Mouse (Mus musculus) ES-CJ7 (cell line): Measurements from ENCODE around the gene Spsb3.
A peak's percentile ranks its signal among the peaks of the same experiment; 100 is the strongest.

Experiments
- DNase-seq: peaks from one replicate; pipeline ENCODE4 v3.0.0; 2011; ENCODE audit warnings: low read depth, low spot score

Spsb3 gene

DNA sequence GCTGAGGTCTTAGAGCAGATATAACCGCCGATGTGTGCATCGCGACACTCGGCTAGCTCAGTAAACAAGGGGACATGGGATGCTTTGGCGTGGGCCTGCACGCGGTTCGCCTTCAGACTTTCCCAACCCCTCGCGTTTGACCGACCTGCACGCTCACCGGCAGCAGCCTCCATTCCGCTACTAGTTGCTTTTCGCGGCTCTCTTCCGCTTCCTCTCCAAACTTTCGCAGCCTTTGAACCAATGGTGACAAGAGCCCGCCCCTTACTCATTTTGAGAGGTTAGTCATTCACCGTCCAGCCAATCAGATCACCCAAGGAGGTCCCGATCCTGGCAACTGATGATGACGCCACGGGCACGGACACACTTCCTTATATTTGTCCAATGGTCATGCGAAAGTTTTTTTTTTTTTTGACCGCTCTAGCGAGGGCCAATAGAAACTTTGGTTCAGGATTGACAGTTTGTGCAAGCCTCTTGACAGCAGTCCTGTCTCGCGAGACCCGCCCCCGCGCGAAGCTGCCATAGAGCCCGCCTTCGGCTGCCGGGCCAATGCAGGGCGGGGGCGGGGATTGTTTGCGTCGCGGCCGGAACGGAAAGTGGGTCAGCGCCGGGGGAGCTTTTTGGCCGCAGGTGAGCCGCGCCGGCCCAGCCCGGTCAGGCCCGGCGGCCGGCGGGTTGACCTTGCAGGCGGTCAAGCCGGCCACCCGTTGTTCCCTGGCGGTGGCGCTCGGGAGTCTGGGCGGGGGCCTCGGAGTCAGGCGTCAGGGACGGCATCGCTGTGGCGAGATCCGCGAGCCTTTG, at the start of gene Spsb3, which contains the start of gene Nubp2:
TSS of gene Spsb3 (plus strand) at position 510 of the 798 bp plus-strand sequence.
TSS of gene Nubp2 (minus strand) at position 216 of the 798 bp plus-strand sequence.
- DNase-seq = peak; percentile 99

DNA sequence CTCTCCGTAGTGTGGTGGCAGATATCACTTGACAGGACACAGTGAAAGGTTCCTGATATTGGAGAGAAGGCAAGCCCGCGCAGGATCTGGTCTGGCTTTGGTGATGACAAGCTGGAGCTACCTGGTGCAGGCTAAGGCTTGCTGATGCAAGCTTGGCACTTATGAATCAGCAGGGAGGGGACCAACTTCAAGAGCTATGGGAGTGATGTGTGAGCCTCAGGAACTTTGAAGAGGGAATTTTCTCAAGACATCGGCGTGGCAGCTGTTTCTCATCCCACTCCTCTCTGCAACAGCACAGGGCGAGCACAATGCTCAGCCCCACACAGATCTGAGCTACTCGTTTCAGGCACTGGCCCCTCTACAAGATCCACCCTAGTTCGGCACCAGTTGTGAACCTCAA, 46.6 kb upstream of the Spsb3 start, which contains the start of gene Hagh:
TSS of gene Hagh (plus strand) at position 302 of the 400 bp plus-strand sequence.
- no peak for DNase-seq

DNA sequence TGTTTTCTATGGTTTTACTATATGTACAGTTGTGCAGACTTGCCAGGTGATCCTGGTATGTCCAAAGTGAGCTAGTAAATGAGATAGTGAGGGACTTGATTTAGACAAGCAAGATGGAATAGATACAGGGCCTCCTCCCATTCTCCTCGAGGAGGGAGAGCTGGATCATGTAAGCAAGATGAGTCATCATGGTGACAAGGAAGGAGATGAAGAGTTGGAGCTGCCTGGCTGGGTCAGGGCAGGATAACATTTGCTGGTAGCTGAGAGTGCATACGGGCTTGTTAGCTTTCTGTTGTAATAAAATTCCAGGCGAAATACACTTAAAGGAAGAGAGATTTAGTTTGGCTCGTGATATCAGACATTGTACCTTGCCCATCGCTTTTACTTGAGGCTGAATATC, 46.1 kb upstream of the Spsb3 start:
- DNase-seq = no peak

DNA sequence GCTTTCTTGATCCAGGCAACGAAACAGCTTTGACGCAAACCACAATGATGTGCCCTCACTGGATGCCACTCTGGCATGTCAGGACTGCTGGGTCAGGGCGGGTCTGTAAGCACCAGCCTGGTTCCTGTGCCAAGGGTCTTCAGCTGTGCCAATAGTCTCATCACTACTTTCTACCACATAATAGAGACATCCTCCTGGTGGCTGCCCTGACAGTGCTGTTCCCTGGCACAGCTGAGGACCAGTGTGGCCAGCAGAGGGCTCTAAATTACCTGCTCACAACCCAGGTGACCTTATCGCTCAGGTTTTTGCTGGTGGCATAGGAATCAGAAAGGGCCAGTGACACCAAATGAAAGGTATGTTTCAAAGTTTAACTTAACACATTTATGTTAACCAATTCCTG, 45.3 kb upstream of the Spsb3 start:
- DNase-seq = peak; percentile 39

DNA sequence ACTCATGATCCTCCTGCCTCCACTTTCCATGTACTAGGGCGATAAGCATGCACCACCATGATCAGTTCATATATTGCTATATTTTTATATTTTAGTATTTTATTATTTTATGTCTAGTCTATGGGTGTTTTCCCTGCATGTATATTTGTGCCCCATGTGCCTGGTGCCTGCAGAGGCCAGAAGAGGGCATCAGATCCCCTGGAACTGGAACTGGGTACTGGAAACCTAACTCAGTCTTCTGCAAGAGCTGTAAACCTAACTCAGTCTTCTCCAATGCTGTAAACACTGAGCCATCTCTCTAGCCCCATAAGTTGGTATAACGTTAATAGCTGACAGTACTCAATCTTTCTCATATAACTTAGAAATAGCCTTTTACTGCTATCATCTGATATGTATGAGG, 43.8 kb upstream of the Spsb3 start:
- DNase-seq = no peak

DNA sequence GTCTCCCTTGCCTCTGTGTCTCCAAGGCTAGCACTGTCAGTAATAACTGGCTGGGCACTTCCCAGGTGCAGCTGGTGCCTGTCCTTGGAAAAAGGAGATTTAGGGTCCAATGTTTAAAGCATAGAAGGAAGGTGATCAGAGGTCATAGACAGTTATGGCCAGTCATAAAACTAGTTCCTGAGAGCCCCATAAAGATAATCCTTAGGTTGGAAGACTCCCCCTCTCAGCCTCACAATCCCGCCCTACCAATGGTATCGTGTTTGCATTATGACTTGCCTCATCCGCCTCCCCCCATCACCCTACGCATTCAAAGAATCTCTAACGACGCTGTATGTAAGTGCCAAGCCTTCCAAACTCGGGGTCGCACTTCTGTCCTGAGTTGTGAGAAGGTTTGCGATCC, 41.9 kb upstream of the Spsb3 start:
- DNase-seq = no peak

DNA sequence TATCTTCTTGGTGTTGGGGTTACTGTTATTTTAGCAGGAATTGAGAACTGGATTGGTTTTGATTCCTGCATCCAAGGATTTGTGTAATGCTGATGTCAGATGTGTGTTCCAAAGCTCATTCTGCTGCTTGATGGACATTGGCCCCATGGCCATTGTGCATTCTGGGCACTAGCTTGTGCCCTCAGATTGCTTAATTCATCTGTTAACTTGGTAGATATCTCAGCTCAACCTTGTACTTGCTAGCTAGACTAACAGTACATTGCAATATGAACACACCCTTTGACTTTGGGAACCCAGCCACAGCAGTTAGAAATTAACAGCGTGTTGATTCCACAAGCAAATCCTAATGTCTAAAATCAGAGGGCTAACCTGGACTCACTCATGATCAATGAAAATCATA, 39.1 kb upstream of the Spsb3 start:
- no peak for DNase-seq

DNA sequence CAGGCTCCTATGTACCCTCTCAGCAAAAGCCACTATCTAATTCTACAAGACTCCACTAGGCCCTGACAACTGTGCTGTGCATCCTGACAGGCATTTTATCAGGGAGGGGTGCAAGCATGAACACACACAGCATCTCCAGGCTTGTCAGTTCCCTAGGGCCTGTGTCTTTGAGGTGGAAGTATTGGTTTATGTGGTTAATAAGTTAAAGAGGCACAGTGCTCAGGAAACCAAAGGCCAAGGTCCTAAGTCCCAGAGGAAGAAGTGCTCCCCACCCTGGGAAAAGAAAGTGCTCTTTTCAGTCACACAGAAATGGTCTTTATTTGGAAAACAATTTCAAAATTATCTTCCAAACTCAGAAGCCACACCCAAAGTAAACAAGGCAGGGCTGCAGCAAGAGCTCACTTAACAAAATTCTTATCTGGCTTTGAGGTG, 37.8 kb upstream of the Spsb3 start:
- no peak for DNase-seq

DNA sequence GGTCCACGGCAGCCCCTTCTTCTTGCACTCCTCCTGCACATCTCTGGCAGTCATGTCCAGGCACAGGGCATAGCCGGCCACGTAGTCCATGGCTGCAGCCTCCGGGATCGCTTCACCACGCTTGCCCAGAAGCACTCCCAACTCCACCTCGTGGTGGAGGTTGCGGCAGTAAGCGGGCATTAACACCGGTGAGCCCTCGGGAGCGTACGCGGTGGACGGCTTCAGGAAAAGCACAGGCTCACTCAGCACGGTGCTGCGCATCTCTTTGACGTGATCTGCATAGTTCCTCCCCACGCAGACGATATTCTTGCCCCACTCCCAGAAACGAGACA, 36.7 kb upstream of the Spsb3 start:
- no peak for DNase-seq

DNA sequence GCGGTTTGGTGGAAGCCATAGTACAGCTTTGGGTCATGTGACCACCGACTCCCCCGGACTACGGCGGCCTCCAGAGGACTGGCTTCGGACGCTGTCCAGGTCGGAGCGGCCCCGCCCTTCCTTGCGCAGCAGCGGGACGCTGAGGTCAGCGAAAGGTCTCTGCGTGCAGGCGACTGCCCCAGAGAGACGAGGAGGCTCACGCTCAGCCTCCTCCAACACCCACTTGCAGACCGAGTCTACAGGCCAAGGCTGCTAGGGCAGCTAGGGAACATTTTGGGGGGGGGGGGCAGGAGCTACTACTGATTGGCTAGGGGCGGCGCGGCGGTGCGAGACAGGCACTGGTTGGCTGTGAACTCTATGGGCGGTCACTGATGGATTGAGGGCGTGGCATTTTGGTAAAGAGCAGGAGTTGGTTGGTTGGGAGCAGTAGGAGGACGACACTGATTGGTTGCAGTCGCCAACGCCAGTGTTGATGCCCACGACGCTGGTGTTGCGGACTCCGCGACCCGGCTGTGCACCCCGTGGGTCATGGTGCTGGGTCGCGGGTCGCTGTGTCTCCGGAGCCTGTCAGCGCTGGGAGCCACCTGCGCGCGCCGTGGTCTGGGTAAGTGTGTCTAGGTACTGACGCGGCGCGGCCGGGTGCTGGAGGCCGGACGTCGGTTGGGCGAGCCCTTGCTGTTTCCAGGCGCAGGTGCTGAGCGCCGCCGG, 36.2 kb upstream of the Spsb3 start, which contains the start of gene Fahd1:
TSS of gene Fahd1 (minus strand) at position 300 of the 708 bp plus-strand sequence.
- DNase-seq = peak; percentile 99

DNA sequence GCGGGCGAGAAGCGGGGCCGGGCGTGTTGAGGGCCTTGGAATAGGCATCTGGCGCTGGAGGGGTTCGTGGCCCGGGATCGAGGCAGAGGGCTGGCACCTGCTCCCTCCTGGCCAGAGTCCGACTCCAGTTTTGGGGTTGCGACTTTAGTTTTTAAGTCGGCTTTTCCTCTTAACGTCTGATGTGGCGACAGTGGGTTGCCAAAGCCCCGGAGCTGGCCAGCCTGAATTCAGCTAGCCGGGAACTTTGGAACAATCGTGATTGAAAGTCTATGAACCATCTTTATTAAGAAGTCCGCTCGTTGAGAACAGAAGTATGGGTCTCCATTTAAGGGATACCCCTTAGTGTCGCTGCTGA, 35.7 kb upstream of the Spsb3 start:
- no peak for DNase-seq

DNA sequence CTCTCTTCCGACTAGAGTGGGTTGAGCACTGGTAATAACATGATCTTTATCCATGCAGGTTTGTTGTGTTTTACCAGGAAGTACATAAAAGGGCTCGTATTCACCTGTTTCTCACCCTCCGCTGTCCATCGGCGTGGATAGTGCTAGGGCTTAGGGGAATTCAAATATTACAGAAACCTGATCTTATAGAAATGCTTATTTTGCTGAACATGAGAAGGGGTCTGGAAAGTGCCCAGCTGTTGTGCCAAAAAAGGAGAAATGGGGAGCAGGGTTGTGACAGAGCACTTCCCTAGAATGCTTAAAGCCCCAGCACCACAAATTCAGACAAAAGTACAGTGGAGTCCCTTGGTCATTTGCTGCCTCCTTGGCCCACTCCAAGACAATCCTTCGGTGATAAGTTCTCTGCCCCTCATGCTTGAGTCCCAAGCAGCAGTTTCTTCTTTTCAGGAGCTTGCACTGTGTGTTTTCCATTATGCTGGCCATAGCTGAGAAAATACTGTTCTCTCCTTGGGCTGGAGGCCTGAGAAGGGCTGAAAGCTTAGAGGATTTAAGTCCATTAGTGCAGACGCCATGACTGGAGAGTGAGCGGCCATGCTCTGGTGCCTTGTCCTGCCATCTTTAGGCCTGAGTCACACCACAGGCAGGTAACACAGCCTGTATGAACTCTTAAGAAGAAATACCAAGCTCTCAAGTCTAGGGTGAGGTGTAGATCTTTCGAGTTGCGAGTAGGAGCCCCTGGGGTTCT, 34.9 kb upstream of the Spsb3 start:
- DNase-seq = no peak

DNA sequence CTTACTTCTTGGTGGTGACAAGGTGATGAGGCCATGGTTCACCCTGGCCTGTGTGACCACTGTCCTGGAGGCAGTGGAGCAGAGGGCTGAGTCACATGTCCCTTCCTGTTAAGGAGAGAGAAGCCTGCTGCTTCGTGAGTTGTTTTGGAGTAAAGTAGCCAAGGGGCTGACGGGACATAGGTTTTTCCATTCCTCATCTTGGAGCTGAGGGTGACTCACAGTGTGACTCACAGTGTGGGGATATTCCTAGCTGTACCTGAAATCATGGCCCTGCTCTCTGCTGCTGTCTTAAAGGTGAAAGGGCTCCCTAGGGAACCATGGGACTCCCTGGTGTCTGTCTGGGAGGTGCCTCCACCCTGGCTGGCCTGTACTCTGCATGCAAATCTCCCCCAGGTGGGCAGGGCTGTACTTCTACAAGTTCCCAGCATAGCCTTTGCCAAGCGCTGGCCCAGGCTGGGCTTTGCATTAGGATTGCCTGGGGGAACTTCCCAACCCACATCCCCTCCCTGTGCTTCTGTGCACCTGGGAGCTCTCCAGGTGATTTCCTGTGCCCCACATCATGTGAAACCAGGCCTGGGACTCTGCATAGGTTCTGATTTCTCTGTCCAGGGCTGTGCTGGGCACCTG, 30.5 kb upstream of the Spsb3 start:
- no peak for DNase-seq

DNA sequence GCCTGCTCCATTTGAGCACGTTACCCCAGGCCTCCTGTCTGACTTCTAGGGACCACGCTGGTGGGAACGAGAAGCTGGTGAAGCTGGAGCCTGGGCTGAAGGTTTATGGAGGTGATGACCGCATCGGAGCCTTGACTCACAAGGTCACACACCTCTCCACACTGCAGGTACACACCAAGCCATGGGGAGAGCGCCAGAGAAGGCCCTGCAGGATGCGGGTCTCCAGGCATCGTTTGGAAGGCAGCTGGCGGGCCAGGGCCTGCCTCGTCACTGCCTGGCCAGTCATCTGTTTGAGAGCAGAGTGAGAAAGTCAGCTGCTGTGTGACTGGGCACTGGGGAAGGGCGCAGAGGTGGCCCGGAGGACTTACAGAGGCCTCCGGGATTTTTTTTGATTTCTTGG, 29.9 kb upstream of the Spsb3 start:
- no peak for DNase-seq

DNA sequence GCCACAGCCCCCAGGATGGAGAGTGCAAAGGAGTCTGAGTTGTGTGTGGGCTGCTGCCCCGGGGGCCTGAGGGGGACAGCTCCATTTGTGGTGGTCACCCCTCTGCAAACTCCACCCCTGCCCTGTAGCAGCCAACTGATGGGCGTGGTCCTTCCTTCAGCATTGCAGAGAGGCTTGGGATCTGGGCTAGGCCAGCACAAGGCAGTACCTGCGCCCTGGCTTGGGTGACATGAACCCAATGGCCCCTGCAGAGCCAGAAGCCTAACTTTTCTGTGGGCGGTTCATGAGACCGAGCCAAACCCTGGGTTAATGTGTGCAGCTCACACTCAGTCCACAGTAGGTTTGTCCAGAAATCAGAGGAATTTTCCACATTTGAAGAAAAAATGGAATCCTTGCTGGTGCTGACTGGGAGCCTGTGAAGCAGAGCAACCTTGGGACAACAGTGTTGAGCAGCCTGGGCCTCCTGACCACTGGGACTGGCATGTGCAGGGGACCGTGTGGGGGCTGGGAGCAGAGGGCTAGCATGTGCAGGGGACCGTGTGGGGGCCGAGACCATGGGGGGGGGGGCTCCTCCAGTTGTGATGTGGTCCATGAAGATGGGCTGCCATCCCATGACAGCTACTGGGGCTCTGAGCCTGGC, 28.5 kb upstream of the Spsb3 start:
- no peak for DNase-seq

DNA sequence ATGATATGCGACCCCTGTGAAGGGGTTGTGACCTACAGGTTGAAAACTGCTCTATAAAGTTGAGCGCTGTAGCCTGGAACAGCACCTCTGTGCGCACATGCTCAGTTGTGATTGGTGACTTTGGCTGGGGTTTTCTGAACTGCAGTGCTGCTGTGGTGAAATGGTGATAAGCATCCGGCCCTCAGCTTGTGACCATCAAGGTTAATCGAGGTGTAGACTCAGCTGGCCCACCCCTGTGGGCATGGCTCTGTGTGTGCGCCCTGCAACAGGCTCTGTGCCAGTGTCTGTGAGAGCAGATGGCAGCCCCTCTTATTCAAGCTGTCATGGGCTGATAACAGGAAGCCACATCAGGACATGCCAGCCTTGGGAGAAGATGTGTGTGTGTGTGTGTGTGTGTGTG, 27.5 kb upstream of the Spsb3 start:
- DNase-seq = no peak

DNA sequence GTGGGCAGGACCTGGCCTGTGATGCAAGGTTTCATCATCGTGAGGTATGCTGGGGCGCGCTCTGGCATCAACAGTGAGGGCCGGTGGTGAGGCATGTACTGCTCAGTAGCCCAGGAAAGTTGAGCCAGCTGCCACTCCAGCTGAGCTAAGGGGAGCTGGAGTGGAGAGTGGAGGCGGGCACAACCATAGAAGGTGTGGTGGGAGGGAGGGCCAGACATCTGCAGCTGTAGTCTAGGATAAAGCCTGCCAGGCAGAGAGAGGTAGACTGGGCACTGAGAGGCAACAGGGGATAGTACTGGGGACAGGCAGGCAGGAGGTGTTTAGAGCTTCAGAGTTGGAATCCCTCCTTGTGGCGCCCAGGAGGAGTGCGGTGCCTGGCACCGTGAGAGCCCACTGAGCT, 26.4 kb upstream of the Spsb3 start:
- DNase-seq = no peak

DNA sequence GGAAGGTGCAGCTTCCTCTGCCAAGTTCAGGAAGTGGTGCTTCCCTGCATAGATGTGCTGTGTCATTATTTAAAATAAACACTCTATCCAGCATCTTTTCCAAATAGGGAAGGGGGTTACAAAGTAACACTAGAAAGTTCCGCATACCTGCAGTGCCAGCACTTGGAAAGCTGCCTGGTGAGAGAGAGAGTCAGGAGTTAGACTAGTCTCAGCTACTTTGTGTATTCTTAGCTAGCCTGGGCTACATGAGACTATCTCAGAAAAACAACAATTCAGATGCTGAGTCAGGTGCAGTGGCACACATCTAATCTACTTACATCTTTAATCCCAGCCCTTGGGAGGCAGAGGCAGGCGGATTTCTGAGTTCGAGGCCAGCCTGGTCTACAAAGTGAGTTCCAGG, 24.7 kb upstream of the Spsb3 start:
- DNase-seq = no peak

DNA sequence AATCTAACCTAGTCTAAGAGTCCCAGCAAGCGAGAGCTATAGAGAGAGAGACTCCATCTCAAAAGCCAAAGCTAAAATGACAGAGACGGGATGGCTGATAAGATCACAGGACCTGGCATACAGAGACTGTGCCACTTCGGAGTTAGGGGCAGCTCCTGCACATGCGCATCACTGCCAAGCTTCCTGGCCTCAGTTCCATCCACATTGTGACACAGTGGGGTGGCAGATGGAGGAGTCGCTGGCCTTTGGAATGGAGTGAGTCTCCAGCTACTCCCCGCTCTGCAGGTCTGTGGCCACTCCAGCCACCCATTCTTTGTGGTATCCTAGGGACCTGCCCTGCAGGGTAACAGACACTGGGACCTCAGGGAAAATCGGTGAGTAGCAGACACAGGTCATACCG, 20.7 kb upstream of the Spsb3 start, which contains the start of gene Igfals:
TSS of gene Igfals (plus strand) at position 222 of the 400 bp plus-strand sequence.
- DNase-seq = no peak

DNA sequence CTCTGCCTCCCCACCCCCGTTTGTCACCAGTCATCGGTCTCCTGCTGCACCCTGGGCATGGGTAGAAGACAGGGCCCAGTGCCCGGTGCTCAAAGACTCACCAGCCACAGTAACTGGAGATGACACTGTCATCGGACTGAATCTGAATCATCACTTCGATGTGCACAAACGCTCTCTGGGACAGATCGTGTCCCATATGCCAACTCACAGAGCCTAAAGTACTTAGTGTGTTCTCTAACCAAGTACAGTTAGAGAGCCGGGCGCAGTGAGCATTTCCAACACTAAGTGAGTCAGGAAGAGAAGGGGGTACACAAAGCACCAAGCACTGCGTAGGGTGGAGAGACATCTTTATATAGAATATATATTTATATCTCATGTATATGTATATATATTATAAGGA, 18.5 kb upstream of the Spsb3 start:
- no peak for DNase-seq

DNA sequence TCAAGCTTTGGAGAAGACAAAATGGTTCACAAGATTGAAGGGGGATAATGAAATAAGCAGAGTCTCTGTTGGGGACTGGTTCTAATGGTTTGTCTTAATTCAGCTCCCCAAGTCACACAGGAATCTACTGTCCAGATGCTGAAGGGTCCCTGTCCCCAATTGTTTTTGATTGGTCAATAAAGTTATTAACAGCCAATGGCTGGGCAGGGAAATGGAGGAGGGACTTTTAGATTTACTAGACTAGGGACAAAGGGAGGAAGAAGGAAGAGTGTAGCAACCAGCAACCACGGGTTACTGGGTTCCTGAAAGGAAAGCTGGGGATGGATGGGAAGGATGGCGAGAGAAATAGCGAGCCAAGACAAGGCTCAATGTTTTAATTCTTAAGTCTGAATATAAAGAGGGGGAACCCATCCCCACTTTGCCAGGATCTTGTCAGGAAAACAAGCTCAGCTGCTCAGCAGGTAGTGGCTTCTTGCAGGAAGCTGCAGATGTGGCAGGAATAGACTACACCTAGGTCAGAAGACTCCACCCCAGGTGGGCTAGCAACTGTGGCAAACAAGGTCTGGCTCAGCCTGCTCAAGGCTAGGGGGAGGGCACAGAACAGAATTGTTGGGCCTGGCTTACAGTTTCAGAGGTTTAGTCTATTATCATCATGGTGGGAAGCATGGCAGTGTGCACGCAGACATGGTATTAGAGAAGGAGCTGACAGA, 12.6 kb upstream of the Spsb3 start:
- peak; percentile 79 for DNase-seq
